Mouse (Mus musculus) embryonic facial prominence, embryonic 13.5 days (tissue): ENCODE measurements around the gene Ftl1. TPM values are rescaled to one million over a fixed set of nuclear protein-coding genes. Genes with fewer than 3 reads are reported as not detected.

Source experiments
- ATAC-seq: fragments of 200-750 bp; cut with Nextera tagmentation; 2 replicates; pipeline ENCODE4 v1.8.0; 2017; ENCODE audit warnings: low read depth; ENCODE audit not compliant: insufficient number of reproducible peaks, insufficient read depth, low FRiP score, low TSS enrichment
- H3K27ac ChIP-seq: fragments of 300-500 bp; sonication (generic); 2 replicates; pipeline ENCODE4 v1.5.1; 2015; ENCODE audit warnings: moderate library complexity, mild to moderate bottlenecking, inconsistent platforms
- H3K27me3 ChIP-seq: fragments of 300-500 bp; sonication (generic); 2 replicates; pipeline ENCODE4 v1.6.1; 2015; ENCODE audit warnings: mild to moderate bottlenecking, inconsistent platforms
- H3K36me3 ChIP-seq: fragments of 300-500 bp; sonication (generic); 2 replicates; pipeline ENCODE4 v1.6.1; 2015; ENCODE audit warnings: mild to moderate bottlenecking, inconsistent platforms
- H3K4me1 ChIP-seq: fragments of 300-500 bp; sonication (generic); 2 replicates; pipeline ENCODE4 v1.6.1; 2015; ENCODE audit warnings: inconsistent platforms
- H3K4me2 ChIP-seq: fragments of 300-500 bp; sonication (generic); 2 replicates; pipeline ENCODE4 v1.6.1; 2015; ENCODE audit warnings: moderate library complexity, mild to moderate bottlenecking, inconsistent platforms
- H3K4me3 ChIP-seq: fragments of 300-500 bp; sonication (generic); 2 replicates; pipeline ENCODE4 v1.5.1; 2015; ENCODE audit warnings: mild to moderate bottlenecking, inconsistent platforms
- H3K9ac ChIP-seq: fragments of 300-500 bp; sonication (generic); 2 replicates; pipeline ENCODE4 v1.6.1; 2015; ENCODE audit warnings: mild to moderate bottlenecking, inconsistent platforms
- H3K9me3 ChIP-seq: fragments of 300-500 bp; sonication (generic); 2 replicates; pipeline ENCODE4 v1.6.1; 2016; ENCODE audit warnings: inconsistent platforms
- WGBS: fragments of 180-500 bp; shearing (Covaris S2); methylation state at CpG from one replicate; pipeline ENCODE4 v1.1.7; 2015; ENCODE audit warnings: mixed read lengths; 5-methylcytosine and 5-hydroxymethylcytosine counted together
- polyA plus RNA-seq: library from polyadenylated mRNA; unstranded; fragments of >200 nt; fragmentation: Nextera tagmentation; extraction: Ambion mirVana; gene quantifications from 2 replicates; pipeline ENCODE4 v1.2.1, GENCODE M21; 2015

Gene Ftl1
- polyA plus RNA-seq, 1 experiment from 2014 or later = 5,612 TPM

DNA sequence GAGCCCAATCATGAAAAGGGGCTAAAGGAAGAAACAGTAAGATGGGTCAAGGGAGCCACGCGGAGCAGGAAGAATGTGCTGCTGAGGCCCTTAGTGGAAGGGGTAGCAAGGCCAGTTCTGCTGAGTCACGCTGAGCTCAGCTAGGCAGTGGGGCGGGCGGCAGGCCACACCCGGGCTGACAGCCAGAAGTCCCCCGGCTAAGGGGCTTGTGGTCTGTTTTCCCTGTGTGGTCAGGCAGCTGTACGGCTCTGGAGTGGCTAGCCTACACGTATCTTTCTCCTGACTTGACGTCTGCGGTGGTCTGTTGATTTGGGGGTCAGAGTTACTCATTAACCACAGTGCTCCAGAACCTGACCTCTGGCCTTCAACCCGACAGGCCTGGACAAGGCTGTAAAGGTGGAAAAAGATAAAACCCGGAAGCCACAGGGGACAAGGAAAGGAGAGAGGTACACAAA, 1.2 kb upstream of the Ftl1 start:
- Histone ChIP-seq H3K27me3 (no peaks in the 10 kb centered on the region), H3K4me1 (peaks cover 52% of the 10 kb centered on the region), H3K4me3 (peak overlapping the region; percentile 80), H3K27ac (peak overlapping the region; percentile 96), H3K4me2 (peak overlapping the region; percentile 62), H3K36me3 (peaks cover 62% of the 10 kb centered on the region), H3K9me3 (no peaks in the 10 kb centered on the region), H3K9ac (peak overlapping the region; percentile 52)
- WGBS = 25% methylated on average over 13 of the region's 13 CpGs
- 0 out of 2 replicates have a peak, but pooled peaks have one; percentile 12 for ATAC-seq

- peak overlapping the region; percentile 80 for H3K4me3 ChIP-seq
- peak overlapping the region; percentile 52 for H3K9ac ChIP-seq
- ATAC-seq = no peak
These were observed 693 bp upstream of the Ftl1 start for GRCm38 (mm10) chr7:45460377-45460776.

GRCm38 (mm10) chr7:45458748-45459563, 728 bp downstream of the Ftl1 start:
- H3K36me3 ChIP-seq = peaks cover 65% of the 10 kb centered on the region
- H3K9me3 ChIP-seq = no peaks in the 10 kb centered on the region
- peaks cover 41% of the 10 kb centered on the region for H3K4me1 ChIP-seq
- peak overlapping the region; percentile 93 for H3K9ac ChIP-seq
- peak overlapping the region; percentile 80 for H3K4me3 ChIP-seq
- H3K27ac ChIP-seq = peak overlapping the region; percentile 96
- peak overlapping the region; percentile 84 for H3K4me2 ChIP-seq
- peak; percentile 58 for ATAC-seq
- under 1% methylated on average over 43 of the region's 43 CpGs for WGBS
- no peaks in the 10 kb centered on the region for H3K27me3 ChIP-seq

More at GRCm38 (mm10) chr7:45460377-45460776, 693 bp upstream of the Ftl1 start:
- Histone ChIP-seq H3K27me3 (no peaks in the 10 kb centered on the region), H3K9me3 (no peaks in the 10 kb centered on the region), H3K4me1 (peaks cover 47% of the 10 kb centered on the region), H3K36me3 (peaks cover 65% of the 10 kb centered on the region), H3K4me2 (peak overlapping the region; percentile 62), H3K27ac (peak overlapping the region; percentile 96)
- WGBS = 76% methylated on average over 7 of the region's 7 CpGs

- Histone ChIP-seq H3K9ac (peak overlapping the region; percentile 93), H3K9me3 (no peaks in the 10 kb centered on the region), H3K4me1 (peaks cover 41% of the 10 kb centered on the region), H3K27ac (peak overlapping the region; percentile 44; the same call in 1 of the 2 replicates), H3K36me3 (peaks cover 66% of the 10 kb centered on the region), H3K4me2 (peak overlapping the region; percentile 84), H3K27me3 (no peaks in the 10 kb centered on the region), H3K4me3 (peak overlapping the region; percentile 80)
- WGBS = 58% methylated on average over 10 of the region's 10 CpGs
- no peak for ATAC-seq
These were observed 2.3 kb downstream of the Ftl1 start for GRCm38 (mm10) chr7:45457204-45458060.

DNA sequence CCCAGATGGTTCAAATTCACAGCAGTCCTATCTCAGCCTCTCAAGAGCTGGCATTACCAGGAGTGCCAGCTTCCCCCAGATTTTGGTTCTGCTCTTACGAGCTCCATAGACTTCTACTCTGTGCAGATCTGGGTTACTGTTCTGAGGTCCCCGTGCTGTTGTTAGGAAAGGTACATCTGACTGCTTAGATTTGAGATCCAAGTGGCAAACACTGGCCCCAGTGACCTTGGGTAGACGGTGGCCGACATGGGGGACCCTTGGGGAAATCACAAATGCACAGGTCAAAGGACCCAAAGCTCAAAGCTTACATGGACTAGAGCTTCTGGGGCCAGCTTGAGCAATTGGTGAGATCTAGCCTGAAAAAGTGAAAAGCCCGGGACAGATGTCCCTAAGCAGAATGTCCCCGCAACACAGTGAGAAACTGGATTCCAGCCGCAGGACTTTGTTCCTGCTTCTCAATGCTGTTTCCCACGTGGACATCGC, 2.9 kb downstream of the Ftl1 start:
- 56% methylated on average over 9 of the region's 9 CpGs for WGBS
- no peak for ATAC-seq
- Histone ChIP-seq H3K4me1 (peaks cover 39% of the 10 kb centered on the region), H3K36me3 (peaks cover 67% of the 10 kb centered on the region), H3K4me2 (peak overlapping the region; percentile 84), H3K9ac (peak overlapping the region; percentile 93; the same call in 1 of the 2 replicates), H3K4me3 (peak overlapping the region; percentile 80), H3K27ac (peak overlapping the region; percentile 11; the same call in 1 of the 2 replicates), H3K9me3 (no peaks in the 10 kb centered on the region), H3K27me3 (no peaks in the 10 kb centered on the region)

GRCm38 (mm10) chr7:45455932-45456696, 3.6 kb downstream of the Ftl1 start:
- WGBS = 71% methylated on average over 13 of the region's 13 CpGs
- no peaks in the 10 kb centered on the region for H3K27me3 ChIP-seq
- H3K9ac ChIP-seq = no peak overlapping the region
- no peak overlapping the region for H3K4me2 ChIP-seq
- ATAC-seq = no peak
- H3K27ac ChIP-seq = no peak overlapping the region; the same call in 1 of the 2 replicates
- peaks cover 69% of the 10 kb centered on the region for H3K36me3 ChIP-seq
- peaks cover 35% of the 10 kb centered on the region for H3K4me1 ChIP-seq
- H3K9me3 ChIP-seq = no peaks in the 10 kb centered on the region
- H3K4me3 ChIP-seq = no peak overlapping the region

DNA sequence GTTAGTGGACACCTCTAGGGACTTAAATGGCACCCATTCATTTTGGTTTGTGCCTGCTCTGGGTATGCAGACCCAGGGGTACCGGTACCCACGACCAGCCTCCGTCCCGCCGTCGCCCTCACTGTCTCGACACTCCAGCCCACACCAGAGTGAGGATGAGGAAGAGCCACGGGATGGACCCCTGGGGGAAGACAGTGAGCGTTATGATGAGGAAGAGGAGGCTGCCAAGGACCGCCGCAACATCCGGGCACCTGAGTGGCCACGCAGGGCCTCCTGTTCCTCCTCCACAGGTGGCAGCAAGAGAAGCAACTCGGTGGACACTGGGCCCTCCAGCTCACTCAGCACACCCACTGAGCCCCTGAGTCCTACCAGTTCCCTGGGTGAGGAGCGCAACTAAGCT, 4.7 kb downstream of the Ftl1 start:
- Histone ChIP-seq H3K27me3 (no peaks in the 10 kb centered on the region), H3K4me3 (no peak overlapping the region), H3K4me2 (no peak overlapping the region), H3K27ac (no peak overlapping the region), H3K4me1 (peaks cover 23% of the 10 kb centered on the region), H3K9me3 (no peaks in the 10 kb centered on the region), H3K36me3 (peaks cover 72% of the 10 kb centered on the region), H3K9ac (no peak overlapping the region)
- 90% methylated on average over 15 of the region's 15 CpGs for WGBS
- ATAC-seq = no peak

- H3K27ac ChIP-seq = no peak overlapping the region
- ATAC-seq = 0 out of 2 replicates have a peak, but pooled peaks have one; percentile 49
- H3K9ac ChIP-seq = no peak overlapping the region
- peaks cover 76% of the 10 kb centered on the region for H3K36me3 ChIP-seq
- no peak overlapping the region for H3K4me3 ChIP-seq
- WGBS = 58% methylated on average over 23 of the region's 23 CpGs
- H3K27me3 ChIP-seq = no peaks in the 10 kb centered on the region
- H3K4me2 ChIP-seq = no peak overlapping the region
- H3K4me1 ChIP-seq = peaks cover 7% of the 10 kb centered on the region; the same call in 1 of the 2 replicates
- H3K9me3 ChIP-seq = no peaks in the 10 kb centered on the region
These were observed 8.2 kb downstream of the Ftl1 start for GRCm38 (mm10) chr7:45451344-45451982.

- Histone ChIP-seq H3K36me3 (peaks cover 72% of the 10 kb centered on the region), H3K9ac (no peak overlapping the region), H3K4me1 (peaks cover 3% of the 10 kb centered on the region; the same call in 1 of the 2 replicates), H3K4me3 (no peak overlapping the region), H3K27me3 (no peaks in the 10 kb centered on the region), H3K27ac (no peak overlapping the region), H3K4me2 (no peak overlapping the region), H3K9me3 (no peaks in the 10 kb centered on the region)
- WGBS = 91% methylated on average over 1 of the region's 1 CpGs
- no peak for ATAC-seq
These were observed 9.7 kb downstream of the Ftl1 start for GRCm38 (mm10) chr7:45449974-45450373.

DNA sequence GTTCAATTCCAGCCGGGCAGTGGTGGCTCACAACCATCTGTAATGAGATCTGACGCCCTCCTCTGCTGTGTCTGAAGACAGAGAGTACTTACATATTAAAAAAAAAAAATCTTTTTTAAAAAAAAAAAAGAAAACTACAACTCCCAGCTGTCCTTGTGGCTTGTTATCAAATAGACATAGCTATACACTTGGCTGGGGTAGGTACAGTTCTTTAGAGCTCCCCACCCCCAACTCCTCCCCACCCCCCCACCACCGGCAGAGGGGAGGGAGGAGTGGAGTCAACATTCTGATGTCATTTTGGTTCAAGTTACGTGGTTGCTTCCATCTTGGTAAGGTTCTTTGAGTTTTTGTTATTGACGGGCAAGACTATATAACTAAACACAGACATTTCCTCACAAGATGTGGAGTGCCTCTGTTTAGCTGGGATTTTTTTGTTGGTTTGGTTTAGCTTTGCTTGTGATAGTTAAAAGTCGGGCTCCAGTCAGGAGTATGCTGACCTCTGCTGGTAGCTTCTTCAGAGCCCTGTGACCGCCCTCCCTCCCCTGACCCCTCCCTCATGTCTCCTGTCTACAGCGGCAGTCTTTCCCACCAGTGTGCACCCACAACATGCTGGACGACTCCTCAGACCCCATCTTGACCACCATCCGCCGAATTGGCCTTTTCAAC, 12.2 kb downstream of the Ftl1 start:
- H3K27ac ChIP-seq = peak overlapping the region; percentile 51; the same call in 1 of the 2 replicates
- no peak overlapping the region for H3K4me3 ChIP-seq
- no peak overlapping the region for H3K4me2 ChIP-seq
- H3K36me3 ChIP-seq = peaks cover 73% of the 10 kb centered on the region
- no peaks in the 10 kb centered on the region for H3K27me3 ChIP-seq
- no peak for ATAC-seq
- H3K9me3 ChIP-seq = no peaks in the 10 kb centered on the region
- 26% methylated on average over 11 of the region's 11 CpGs for WGBS
- 0 out of 2 replicates have a peak overlapping the region, but pooled peaks have one; percentile 32 for H3K9ac ChIP-seq
- peaks cover 3% of the 10 kb centered on the region; the same call in 1 of the 2 replicates for H3K4me1 ChIP-seq
